Mouse (Mus musculus) liver, embryonic 14.5 days (tissue): ENCODE results near the gene Arhgap10. TPM values are rescaled to one million over a fixed set of nuclear protein-coding genes. Genes with fewer than 3 reads are reported as not detected.

Experiments used
- ATAC-seq: fragments of 200-750 bp; cut with Nextera tagmentation; 2 replicates; pipeline ENCODE4 v1.8.0; 2017; ENCODE audit warnings: moderate number of reproducible peaks, mild to moderate bottlenecking, moderate library complexity; ENCODE audit not compliant: insufficient read depth
- DNase-seq, 3 experiments: peaks; one replicate each; pipeline ENCODE4 v3.0.0-alpha.2; 2012 to 2013; ENCODE audit warnings: low read depth in 3 of 3, low spot score in 3 of 3
- H3K27ac ChIP-seq: fragments of 300-500 bp; sonication (generic); 2 replicates; pipeline ENCODE4 v1.5.1; 2014; ENCODE audit warnings: moderate library complexity, mild to moderate bottlenecking, control low read depth, inconsistent platforms
- H3K27me3 ChIP-seq: fragments of 300-500 bp; sonication (generic); 2 replicates; pipeline ENCODE4 v1.6.1; 2014; ENCODE audit warnings: mild to moderate bottlenecking, low read length, moderate library complexity; ENCODE audit not compliant: control insufficient read depth, insufficient read depth
- H3K36me3 ChIP-seq: fragments of 300-500 bp; sonication (generic); replicated peaks from 2 replicates; pipeline ENCODE4 v1.6.1; 2014; ENCODE audit warnings: low read depth; ENCODE audit not compliant: control insufficient read depth, insufficient read depth
- H3K4me1 ChIP-seq, 2 experiments: fragments of 200-500 bp in 1 of 2; fragments of 300-500 bp in 1 of 2; sonication (generic) in 1 of 2; replicated peaks; 2 replicates each; pipeline ENCODE4 v1.6.1; 2012 to 2014; ENCODE audit warnings: antibody characterized with exemption in 1 of 2, inconsistent platforms in 1 of 2, low read length in 1 of 2; ENCODE audit not compliant: control insufficient read depth in 2 of 2, insufficient read depth in 2 of 2
- H3K4me2 ChIP-seq: fragments of 300-500 bp; sonication (generic); 2 replicates; pipeline ENCODE4 v1.6.1; 2014; ENCODE audit warnings: low read depth, mild to moderate bottlenecking, control low read depth, moderate library complexity
- H3K4me3 ChIP-seq, 2 experiments: fragments of 200-500 bp in 1 of 2; fragments of 300-500 bp in 1 of 2; sonication (generic) in 1 of 2; 2 replicates each; pipeline ENCODE4 v1.5.1; 2012 to 2014; ENCODE audit warnings: low read depth in 2 of 2, low read length in 2 of 2, mild to moderate bottlenecking in 2 of 2, control low read depth in 1 of 2, inconsistent platforms in 1 of 2, moderate library complexity in 1 of 2; ENCODE audit not compliant: insufficient read depth in 1 of 2
- H3K9ac ChIP-seq: fragments of 300-500 bp; sonication (generic); replicated peaks from 2 replicates; pipeline ENCODE4 v1.6.1; 2014; ENCODE audit warnings: mild to moderate bottlenecking, control low read depth, moderate library complexity
- H3K9me3 ChIP-seq: fragments of 300-500 bp; sonication (generic); 2 replicates; pipeline ENCODE4 v1.6.1; 2016; ENCODE audit warnings: low read length, mixed read lengths; ENCODE audit not compliant: control insufficient read depth
- CTCF ChIP-seq: IDR thresholded peaks from 2 replicates; pipeline ENCODE4 v1.5.1; 2016; ENCODE audit warnings: antibody characterized with exemption, low read depth, control low read depth
- EP300 ChIP-seq: IDR thresholded peaks from 2 replicates; pipeline ENCODE4 v1.6.1; 2016; ENCODE audit warnings: antibody characterized with exemption, low read depth
- WGBS: fragments of 180-500 bp; shearing (Covaris S2); extraction: QIAGEN DNeasy Blood & Tissue Kit; methylation state at CpG from one replicate; pipeline ENCODE4 v1.1.7; 2014; ENCODE audit not compliant: insufficient replicate concordance; 5-methylcytosine and 5-hydroxymethylcytosine counted together
- polyA plus RNA-seq, 2 experiments: library from polyadenylated mRNA; depleted of rRNA in 1 of 2; stranded (reverse) in 1 of 2; unstranded in 1 of 2; fragments of >200 nt; fragmentation: Nextera tagmentation in 1 of 2; extraction: Ambion mirVana in 1 of 2; gene quantifications; 2 replicates each; pipeline versions ENCODE4 v1.2.1 to v1.2.3; 2012 to 2014

Arhgap10 gene
- polyA plus RNA-seq, 2 experiments = 4.6 TPM

GRCm38 (mm10) chr8:77288065-77288464 lies 229.7 kb downstream of the Arhgap10 start:
- no peak overlapping the region for H3K4me2 ChIP-seq
- no peaks in the 10 kb centered on the region for H3K27me3 ChIP-seq
- ATAC-seq = no peak
- WGBS = 59% methylated on average over 3 of the region's 3 CpGs
- H3K4me3 ChIP-seq = no peak overlapping the region
- no peaks in the 10 kb centered on the region for H3K9me3 ChIP-seq
- no peaks in the 10 kb centered on the region for H3K4me1 ChIP-seq
- DNase-seq = no peak
- no peak overlapping the region for H3K9ac ChIP-seq
- H3K27ac ChIP-seq = no peak overlapping the region
- H3K36me3 ChIP-seq = no peaks in the 10 kb centered on the region
- TF ChIP-seq EP300 (no peak), CTCF (no peak)

DNA sequence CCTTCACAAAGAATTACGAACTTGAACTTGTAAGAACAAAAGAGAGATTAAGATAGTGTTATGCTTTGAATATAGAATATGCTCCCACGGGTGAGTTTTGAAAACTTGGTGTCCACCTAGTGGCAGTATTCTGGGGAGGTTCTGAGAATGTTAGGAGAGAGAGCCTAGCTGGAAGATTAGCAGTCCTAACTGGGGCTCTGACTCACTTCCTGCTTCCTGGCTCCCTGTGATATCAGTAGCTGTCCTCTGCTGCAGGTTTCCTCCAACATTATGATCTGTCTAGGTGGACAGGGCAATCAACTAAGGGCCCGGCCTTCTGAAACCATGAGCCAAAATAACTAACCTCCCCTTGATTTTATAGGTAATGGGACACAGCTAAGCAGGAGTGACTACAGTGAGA lies 233.3 kb downstream of the Arhgap10 start:
- H3K27ac ChIP-seq = no peak overlapping the region
- no peaks in the 10 kb centered on the region for H3K9me3 ChIP-seq
- TF ChIP-seq CTCF (no peak), EP300 (no peak)
- H3K4me3 ChIP-seq = no peak overlapping the region
- H3K36me3 ChIP-seq = no peaks in the 10 kb centered on the region
- WGBS = 46% methylated on average over 3 of the region's 3 CpGs
- H3K4me1 ChIP-seq = no peaks in the 10 kb centered on the region
- no peak overlapping the region for H3K4me2 ChIP-seq
- DNase-seq (no peak), ATAC-seq (no peak)
- no peak overlapping the region for H3K9ac ChIP-seq
- no peaks in the 10 kb centered on the region for H3K27me3 ChIP-seq

DNA sequence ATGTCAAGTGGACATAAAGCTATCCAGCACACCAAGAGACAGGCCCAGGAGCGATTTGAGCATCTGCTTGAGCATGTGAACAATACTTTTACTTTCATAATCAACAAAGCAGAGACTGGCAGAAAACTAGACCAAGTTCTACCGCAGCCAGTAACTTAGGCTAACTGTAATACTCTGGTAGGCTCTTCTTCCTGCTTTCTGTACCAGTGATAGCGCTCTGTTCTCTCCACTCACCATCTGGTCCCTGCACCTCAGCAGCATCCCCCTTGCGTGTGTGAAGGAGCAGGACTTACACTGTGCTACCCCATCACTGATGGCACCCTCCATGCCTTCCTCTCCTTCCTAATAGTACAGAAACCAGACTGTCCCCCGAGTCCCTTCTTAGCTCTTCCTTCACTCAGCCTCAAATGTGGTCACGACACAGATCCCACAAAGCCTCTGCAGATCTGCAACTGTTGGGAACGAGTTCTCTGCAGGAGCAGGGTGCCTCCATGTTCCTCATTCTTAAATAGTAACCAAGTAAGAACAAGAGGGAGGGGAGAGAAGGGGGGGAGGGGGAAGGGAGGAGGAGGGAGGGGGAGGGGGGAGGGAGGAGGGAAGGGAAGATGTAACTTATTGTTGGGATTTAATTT lies 235.0 kb downstream of the Arhgap10 start:
- TF ChIP-seq EP300 = no peak
- H3K9me3 ChIP-seq = no peaks in the 10 kb centered on the region
- WGBS = 44% methylated on average over 7 of the region's 7 CpGs
- H3K4me1 ChIP-seq = no peaks in the 10 kb centered on the region
- no peaks in the 10 kb centered on the region for H3K36me3 ChIP-seq
- H3K27ac ChIP-seq = no peak overlapping the region
- H3K9ac ChIP-seq = no peak overlapping the region
- ATAC-seq (no peak), DNase-seq (no peak)
- no peak overlapping the region for H3K4me2 ChIP-seq
- H3K4me3 ChIP-seq = no peak overlapping the region
- H3K27me3 ChIP-seq = no peaks in the 10 kb centered on the region

DNA sequence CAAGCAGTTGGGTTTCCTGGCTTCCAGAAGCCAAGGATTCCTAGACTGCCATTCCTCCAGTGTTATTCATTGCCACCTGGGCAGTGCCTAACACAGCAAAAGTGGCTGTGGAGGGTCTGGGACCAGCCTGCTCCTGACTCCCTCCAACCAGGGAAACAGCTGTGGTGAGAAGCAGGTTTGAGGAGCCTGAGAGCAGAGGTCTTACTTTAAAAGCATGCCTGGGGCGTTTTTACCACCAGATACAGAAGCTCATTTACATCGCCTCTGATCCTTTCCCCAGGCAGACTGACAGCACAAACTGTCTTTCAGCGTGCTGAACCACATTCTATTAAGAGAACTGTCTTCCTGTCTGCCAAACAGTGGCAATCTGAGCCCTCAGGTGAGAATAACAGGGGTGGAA lies 237.8 kb downstream of the Arhgap10 start:
- Histone ChIP-seq H3K4me1 (no peaks in the 10 kb centered on the region), H3K9me3 (no peaks in the 10 kb centered on the region), H3K4me2 (no peak overlapping the region), H3K9ac (no peak overlapping the region), H3K36me3 (no peaks in the 10 kb centered on the region), H3K27ac (no peak overlapping the region), H3K4me3 (no peak overlapping the region), H3K27me3 (no peaks in the 10 kb centered on the region)
- ATAC-seq (no peak), DNase-seq (no peak)
- 64% methylated on average over 3 of the region's 3 CpGs for whole genome bisulfite sequencing
- TF ChIP-seq EP300 (no peak), CTCF (no peak)

DNA sequence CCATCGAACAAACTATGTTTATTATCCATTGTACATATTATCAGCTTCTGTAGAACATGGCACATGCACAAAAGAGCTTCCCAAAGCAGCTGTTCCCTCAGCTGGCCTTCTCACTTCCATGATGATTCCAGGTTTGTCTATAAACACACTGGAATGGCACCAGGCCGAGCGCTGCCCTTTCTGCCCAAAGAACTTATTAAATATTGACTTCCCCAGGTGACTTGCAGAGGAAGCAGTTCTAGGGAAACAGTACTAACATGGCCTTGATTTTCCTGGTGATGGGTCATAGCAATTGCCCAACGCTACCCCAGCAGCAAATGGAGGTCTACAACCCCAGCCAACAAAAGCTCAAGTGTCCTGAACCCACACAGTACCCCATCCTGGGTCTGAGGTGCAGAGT lies 239.5 kb downstream of the Arhgap10 start:
- Histone ChIP-seq H3K27ac (no peak overlapping the region), H3K4me2 (no peak overlapping the region), H3K36me3 (no peaks in the 10 kb centered on the region), H3K9me3 (no peaks in the 10 kb centered on the region), H3K27me3 (no peaks in the 10 kb centered on the region), H3K9ac (no peak overlapping the region), H3K4me3 (no peak overlapping the region), H3K4me1 (no peaks in the 10 kb centered on the region)
- ATAC-seq (no peak), DNase-seq (no peak)
- TF ChIP-seq EP300 = no peak
- no peak for TF ChIP-seq CTCF
- 74% methylated on average over 4 of the region's 4 CpGs for WGBS

DNA sequence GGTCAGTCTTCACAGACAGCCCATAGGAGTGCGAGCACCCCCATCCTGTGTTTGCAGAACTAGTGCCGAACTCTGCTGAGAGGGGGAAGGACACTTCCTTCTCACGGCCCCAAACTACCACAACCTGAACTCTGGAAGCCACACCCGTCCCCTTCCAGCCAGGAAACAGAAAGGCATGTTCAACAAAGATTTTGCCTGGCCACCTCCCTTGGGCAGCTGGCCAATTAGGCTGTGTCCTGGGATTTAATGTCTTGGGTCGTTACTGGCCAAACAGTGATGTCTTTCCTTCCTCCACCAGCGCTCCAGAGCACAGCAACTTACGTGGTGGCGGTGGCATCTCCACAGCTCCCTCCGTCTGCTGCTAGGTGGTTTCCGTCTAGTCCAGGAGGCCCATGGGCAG lies 240.9 kb downstream of the Arhgap10 start:
- Histone ChIP-seq H3K27ac (no peak overlapping the region), H3K9ac (no peak overlapping the region), H3K27me3 (no peaks in the 10 kb centered on the region), H3K4me1 (no peaks in the 10 kb centered on the region), H3K4me3 (no peak overlapping the region), H3K9me3 (no peaks in the 10 kb centered on the region), H3K4me2 (no peak overlapping the region), H3K36me3 (no peaks in the 10 kb centered on the region)
- TF ChIP-seq CTCF = no peak
- no peak for TF ChIP-seq EP300
- 45% methylated on average over 10 of the region's 10 CpGs for WGBS
- ATAC-seq (no peak), DNase-seq (no peak)
